Mouse (Mus musculus): ENCODE measurements around the gene Gtf3c3.
A peak's percentile ranks its signal among the peaks of the same experiment; 100 is the strongest.

The Gtf3c3 gene

GRCm38 (mm10) chr1:54438340-54439079, at the start of gene Gtf3c3:
Gene Gtf3c3, minus strand, starts transcription at chr1:54438971.
- DNase-seq (ENCODE audit: low read depth, low spot score), result peak; percentile 73

- no peak for DNase-seq (ENCODE audit: low read depth, low spot score)
Observed at GRCm38 (mm10) chr1:54484744-54485420, 46.1 kb upstream of the Gtf3c3 start.

DNA sequence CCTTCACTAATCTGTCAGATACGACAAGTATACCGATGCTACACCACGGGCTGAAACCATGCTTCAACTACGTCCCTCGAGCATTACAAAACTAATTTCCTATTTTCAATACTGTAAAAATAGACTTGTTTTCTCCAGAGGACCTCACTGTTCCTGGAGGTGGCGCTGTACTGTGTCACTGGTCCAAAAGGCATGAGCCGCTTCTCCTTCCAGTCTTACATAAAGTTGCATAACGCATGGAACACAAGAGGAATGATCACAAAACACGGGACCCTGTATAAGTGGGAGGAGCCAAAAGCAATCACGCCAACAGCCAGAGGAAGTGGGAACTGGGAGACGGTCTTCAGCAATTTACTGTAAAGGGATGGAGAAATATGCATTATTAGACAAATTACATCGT, 41.7 kb upstream of the Gtf3c3 start:
- DNase-seq (ENCODE audit: low read depth, low spot score), result no peak

GRCm38 (mm10) chr1:54468662-54469061, 29.9 kb upstream of the Gtf3c3 start:
- no peak for DNase-seq (ENCODE audit: low read depth, low spot score)

GRCm38 (mm10) chr1:54467366-54467765, 28.6 kb upstream of the Gtf3c3 start:
- no peak for DNase-seq (ENCODE audit: low read depth, low spot score)

DNA sequence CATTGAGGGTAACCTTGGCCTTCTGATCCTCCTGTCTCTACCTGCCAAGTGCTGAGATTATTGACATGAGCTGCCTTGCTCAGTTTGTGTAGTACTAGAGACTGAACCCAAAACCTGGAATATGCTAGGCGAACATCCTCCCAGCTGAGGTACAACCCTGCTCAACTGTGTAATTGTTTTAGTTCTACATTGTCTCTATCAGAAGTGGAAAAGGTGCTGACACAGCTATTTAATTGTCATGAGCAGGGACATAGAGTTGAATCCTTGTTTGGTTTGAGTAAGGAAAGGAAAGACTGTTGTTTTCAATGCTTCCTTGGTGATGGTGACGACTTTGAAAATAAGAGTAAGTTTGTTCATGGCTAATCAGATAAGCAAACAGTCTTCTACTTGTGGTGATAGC, 13.3 kb upstream of the Gtf3c3 start:
- no peak for DNase-seq (ENCODE audit: low read depth, low spot score)

DNA sequence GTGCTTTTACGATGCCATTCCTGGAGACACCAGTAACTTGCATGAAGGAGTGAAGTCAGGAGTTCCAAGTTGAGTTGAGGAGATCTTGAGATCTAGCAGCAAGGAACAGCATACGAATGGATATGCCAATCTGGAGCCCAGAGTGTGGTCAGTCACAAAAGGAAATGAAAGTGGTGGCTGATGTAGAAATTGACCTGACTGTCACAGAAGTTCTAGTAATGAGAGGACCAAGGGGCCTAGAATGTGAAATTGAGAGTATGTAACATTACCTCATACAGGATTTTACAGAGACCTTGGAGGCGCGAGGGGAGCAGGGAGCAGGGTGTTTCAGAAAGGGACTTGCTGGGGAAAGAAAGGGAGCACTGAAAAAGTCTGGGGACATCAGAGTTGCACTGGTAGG, 10.1 kb upstream of the Gtf3c3 start:
- DNase-seq (ENCODE audit: low read depth, low spot score), result no peak

DNA sequence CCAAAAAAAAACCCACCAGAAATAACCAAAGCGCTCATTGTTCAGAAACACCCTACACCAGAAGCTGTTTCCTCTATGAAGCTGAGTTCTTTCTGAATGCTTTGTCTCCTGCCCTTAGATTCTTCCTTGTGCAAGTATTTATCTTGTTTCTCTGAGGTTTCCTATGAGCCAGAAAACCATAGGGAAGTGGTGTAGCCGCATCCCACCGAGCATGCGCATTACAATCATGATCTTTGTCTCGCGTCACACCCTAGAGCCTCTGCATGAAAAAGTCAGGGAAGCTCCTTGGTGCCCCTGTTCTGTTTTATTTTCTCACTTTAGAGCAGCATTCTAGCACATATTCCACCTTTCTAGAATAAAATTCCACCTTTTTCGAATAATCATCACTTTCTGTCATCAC, 4.9 kb upstream of the Gtf3c3 start:
- DNase-seq (ENCODE audit: low read depth, low spot score), result no peak

GRCm38 (mm10) chr1:54439080-54439476, 307 bp upstream of the Gtf3c3 start:
- no peak for DNase-seq (ENCODE audit: low read depth, low spot score)

DNA sequence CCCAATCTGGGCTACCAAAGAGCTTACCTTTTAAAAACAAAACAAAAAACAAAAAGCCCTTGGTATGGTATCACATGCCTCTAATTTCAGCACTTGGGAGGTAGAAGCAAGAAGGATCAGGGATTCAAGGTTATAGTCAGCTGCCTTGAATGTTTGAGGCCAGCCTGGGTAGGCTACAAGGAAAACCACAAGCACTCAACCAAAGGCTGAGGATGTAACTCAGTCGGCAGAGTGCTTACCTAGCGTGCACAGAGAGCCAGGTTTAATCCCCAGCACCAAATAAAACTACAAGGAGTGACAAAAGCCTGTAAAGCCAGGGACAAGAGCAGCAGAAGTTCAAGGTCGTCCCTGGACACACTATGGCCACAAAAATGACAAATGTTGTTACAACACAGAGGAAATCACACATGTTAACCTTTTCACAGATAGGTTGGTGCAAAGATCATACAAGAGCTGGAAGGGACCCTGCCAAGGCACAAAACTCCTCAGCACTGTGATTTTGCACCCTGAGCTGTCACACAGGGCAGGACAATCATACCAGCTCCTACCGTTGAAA, 16.5 kb downstream of the Gtf3c3 start:
- DNase-seq (ENCODE audit: low read depth, low spot score), result no peak

GRCm38 (mm10) chr1:54421670-54422069, 17.1 kb downstream of the Gtf3c3 start:
- DNase-seq (ENCODE audit: low read depth, low spot score), result no peak

- no peak for DNase-seq (ENCODE audit: low read depth, low spot score)
Observed at GRCm38 (mm10) chr1:54402736-54403135, 36.0 kb downstream of the Gtf3c3 start.

- DNase-seq (ENCODE audit: low read depth, low spot score), result no peak
Observed at GRCm38 (mm10) chr1:54384221-54384620, 54.5 kb downstream of the Gtf3c3 start.

DNA sequence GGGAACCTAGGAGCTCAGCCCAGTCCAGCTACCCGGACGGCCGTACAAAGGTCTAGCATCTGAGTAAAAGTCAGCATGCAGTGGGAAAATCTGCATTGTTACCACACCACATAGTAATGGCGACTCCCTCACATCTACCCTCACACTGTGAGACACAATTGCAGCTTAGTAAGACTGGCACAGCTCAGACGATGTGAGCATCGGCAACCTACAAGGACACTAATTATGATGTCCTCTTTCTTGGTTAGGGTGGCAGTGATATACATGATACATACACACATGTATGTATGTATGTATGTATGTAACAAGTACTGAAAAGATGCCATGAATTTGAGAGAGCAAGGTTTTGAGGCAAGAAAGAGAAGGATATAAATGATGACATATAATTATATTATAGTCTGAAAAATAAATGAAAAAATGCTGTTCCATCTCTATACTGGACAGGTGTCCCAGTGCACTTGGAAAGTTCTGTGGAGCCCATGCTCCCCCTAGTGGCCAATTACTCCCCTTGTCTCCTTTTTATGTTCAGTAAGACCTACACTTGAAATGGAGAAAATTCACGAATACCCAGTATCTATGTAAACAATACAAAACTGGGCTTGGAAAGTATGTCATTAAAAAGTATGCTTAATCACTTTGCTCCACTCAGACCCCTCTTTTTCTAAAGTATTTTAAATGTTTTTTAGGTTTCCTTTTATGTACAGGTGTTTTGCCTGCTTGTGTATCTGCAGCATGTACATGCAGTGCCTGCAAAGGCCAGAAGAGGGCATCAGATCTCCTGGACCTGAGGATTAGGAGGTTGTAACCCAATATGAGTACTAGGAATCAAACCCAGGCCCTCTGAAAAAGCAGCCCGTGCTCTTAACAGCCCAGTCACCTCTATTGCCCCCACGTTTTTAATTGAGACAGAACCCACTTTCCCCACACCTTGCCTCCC, 57.5 kb downstream of the Gtf3c3 start:
- DNase-seq (ENCODE audit: low read depth, low spot score), result peak; percentile 47

DNA sequence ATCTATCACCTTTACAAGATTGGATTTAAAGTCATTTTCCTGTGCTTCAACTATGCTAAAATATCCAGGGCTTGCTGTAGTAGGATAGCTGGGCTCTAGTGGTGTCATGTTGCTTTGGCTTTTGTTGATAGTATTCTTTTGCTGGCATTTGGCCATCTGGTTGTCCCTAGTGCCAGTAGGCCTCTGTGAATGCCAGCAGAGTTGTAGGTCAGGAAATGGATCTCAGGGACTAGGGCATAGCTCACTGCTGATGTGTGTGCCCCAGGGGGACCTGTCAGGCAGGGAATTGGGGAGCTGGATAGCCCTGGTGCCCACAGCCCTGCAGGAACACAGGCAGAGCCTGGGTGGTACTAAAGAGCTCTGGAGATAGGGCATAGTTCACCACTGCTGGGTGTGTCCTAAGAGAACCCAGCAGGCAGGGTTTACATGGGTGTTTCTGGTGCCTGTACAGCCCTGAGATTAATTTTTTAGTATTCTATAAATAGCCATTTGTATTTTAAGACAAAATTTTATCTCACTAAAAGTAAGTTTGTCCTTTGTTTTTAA, 61.2 kb downstream of the Gtf3c3 start:
- DNase-seq (ENCODE audit: low read depth, low spot score), result no peak

- DNase-seq (ENCODE audit: low read depth, low spot score), result no peak
Observed at GRCm38 (mm10) chr1:54356566-54356965, 82.2 kb downstream of the Gtf3c3 start.

DNA sequence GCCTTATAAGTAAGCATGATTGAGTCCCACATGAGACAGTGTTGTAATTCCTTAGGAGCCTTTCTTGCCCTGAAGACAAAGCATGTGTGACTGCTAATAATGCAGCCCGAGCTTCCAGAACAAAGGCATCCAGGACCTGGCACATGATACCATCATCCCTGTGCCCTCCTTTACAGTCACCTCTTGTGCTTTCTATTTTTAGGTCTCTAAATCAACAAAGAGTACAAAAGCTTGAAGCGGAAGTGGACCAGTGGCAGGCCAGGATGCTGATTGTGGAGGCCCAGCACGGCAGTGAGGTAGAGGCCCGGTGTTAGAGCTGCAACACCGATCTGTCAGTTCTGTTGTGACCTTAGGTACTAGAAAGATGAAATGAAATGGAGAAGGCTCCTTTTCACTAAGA, 83.3 kb downstream of the Gtf3c3 start:
- no peak for DNase-seq (ENCODE audit: low read depth, low spot score)

DNA sequence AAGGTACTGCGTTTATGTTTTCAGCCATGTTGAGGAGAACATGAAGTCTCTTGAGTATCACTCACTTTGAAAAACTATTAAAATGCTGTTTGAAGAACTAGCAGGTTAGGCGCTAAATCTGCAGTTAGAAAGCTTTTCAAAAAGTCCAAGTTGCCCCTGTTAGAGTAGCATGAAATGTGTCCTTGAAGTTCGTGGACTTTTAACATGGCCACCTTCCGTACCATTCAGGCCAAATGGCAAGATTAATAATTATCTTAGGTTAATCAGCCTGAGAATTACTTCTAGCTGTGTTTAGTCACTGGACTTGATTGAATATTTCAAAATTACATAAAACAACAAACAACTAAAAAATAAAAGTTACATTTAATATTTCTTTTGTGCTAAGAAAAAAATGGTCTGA, 84.0 kb downstream of the Gtf3c3 start:
- no peak for DNase-seq (ENCODE audit: low read depth, low spot score)

Measured in retina, postnatal 7 days (tissue).